Mouse (Mus musculus): ENCODE results near the gene Cdk15.
A peak's percentile ranks its signal among the peaks of the same experiment; 100 is the strongest.

Gene Cdk15

GRCm38 (mm10) chr1:59256751-59257231, at the start of gene Cdk15:
Gene Cdk15 (plus strand): TSS chr1:59256906.
- DNase-seq (ENCODE audit: low spot score) = peak; percentile 42

- no peak for DNase-seq (ENCODE audit: low spot score)
These were observed 48.4 kb upstream of the Cdk15 start for GRCm38 (mm10) chr1:59208331-59208730.

DNA sequence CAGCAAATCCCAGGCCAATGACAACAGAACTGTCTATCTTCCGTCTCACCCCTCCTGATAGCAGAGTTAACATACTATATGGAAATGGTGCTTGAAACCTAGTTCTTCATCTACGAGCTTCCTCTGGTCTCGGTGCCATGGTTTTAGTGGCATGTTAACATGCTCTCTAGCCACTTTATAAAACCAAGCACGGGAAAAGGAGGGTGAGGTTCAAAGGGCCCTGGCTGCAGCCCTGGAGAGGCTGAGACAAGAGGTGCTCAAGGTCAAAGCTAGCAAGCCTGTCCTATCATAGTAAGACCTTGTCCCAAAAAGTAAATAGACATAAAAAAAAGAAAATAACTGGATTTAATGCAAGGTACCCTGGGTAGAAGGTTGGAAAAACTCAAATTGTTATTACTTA, 45.1 kb upstream of the Cdk15 start:
- no peak for DNase-seq (ENCODE audit: low spot score)

DNA sequence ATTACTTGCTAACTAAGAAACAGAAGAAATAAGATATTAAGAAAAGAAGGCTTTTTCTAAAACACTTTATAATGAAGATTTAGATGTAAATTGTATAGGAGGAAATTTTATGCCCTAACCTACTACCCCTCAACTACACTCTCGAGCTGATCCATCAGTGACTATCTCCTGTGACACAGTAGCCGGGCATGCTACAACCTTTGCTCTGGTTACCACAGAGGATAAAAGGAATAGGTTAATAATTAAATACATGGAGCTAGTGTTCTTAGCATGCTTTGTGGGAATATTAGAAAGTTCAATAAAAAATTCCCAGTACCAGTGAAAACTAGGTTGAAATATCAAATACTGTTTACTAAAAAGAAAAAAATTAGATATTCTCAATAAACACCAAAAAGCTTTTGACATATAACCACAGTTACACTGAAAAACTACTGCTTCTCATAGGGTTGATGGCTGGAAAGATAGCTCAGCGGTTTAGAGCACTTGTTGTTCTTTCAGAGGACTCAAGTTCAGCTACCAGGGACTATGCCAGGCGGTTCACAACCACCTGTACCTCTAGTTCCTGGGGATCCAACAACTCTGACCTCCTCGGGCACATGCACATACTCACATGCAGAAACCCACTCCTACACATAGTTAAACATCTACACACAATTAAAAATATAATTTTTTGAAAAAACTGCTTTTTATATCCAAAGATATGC, 44.5 kb upstream of the Cdk15 start:
- DNase-seq (ENCODE audit: low spot score) = no peak

DNA sequence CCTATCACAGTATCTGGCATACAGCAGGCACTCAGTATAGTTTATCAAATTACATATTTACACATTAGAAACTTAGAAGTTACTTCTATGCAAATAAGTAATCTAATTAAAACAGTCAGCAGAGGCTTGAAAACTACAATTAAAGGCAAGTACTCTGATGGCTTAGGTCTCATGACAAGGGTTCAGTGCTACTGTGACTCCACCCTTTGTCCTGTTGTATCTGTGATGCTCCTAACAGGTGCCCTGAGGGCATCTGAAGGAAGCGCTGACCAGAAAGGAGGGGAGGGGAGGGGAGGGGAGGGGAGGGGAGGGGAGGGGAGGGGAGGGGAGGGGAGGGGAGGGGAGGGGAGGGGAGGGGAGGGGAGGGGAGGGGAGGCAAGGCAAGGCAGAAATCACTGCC, 43.8 kb upstream of the Cdk15 start:
- DNase-seq (ENCODE audit: low spot score) = no peak

- DNase-seq (ENCODE audit: low spot score) = no peak
These were observed 41.3 kb upstream of the Cdk15 start for GRCm38 (mm10) chr1:59215446-59215845.

DNA sequence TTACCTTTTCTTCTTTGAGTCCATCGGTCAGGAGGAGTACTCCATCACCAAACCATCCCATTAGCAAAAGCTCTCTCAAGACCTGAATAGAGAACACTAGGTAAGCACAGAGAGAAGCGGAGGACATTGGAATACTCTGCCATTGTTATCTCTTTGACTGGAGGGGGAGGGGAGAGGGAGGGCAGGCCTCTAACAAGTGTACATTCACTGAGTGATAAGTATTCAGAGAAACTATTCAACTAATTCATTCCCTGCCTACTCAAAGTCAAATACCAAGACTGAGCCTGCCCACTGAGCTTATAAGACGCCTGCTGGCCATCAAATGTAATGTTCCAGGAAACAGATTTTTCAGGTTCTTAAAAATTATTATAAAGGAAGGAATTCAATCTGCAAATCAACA, 36.3 kb upstream of the Cdk15 start:
- no peak for DNase-seq (ENCODE audit: low spot score)

DNA sequence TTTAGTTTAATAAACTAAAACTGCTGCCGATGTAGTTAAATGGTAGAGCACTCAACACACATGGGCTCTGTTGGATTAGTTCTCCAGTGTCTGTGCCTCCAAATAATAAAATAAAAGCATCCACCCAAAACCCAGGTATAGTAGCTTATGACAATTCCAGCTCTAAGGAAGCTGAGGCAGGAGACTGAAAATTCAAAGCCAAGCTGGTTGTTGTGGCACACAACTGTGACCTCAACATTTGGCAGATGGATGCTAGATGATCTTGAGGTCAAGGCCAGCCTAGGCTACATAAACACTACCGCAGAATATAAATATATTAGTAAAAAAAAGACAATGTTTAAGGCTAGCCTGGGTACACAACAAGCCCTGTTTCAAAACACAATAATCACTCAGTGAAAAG, 35.1 kb upstream of the Cdk15 start:
- no peak for DNase-seq (ENCODE audit: low spot score)

- DNase-seq (ENCODE audit: low spot score) = no peak
These were observed 34.4 kb upstream of the Cdk15 start for GRCm38 (mm10) chr1:59222101-59222825.

GRCm38 (mm10) chr1:59228552-59228951, 28.2 kb upstream of the Cdk15 start:
- no peak for DNase-seq (ENCODE audit: low spot score)

DNA sequence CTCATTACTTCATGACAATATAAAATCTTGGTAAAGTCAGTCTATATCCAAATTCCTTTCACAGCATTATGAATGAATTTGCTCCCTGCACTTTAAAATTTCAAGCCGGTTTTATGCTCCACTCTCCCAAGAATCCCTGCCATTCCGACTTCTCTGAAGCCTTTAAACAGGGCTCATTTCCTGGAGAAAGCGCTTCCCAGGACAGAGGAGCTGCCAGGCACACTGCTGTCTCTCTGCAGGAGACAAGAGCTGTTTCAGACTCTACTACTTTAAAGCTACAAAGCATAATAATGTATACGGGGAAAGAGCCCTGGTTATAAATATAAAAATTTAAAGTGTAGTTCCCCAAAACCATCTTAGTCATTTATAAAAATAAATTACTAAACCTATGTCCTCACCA, 27.5 kb upstream of the Cdk15 start:
- DNase-seq (ENCODE audit: low spot score) = no peak

DNA sequence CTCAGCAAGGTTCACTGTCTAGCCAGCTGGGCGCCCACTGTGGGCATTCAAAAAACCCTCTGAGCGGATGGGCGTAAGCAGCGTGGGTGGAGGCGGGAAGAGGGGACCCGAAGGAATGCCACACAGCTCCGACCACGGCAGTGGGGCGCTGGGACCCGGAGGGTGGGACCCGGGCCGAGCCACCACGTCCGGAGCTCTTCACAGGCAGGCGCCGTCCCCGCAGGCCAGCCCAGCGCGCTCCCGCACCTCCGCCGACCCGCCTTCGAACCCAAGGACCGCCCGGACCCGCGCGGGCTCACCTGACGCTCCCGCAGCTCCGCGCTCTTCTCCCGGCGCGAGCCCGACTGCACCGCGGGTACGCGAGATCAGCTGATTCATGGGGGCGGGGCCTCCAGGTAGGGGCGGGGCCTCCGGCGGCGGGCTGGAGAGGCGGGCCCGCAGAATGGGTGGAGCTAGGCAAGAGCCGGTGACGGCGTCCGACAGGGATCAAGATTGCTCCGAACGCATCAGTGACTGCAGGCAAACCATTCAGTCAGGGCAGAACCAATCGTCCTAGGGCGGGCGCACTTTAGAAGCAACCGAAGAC, 19.8 kb upstream of the Cdk15 start, which contains the start of gene Als2:
Gene Als2, minus strand, starts transcription at position 376 of the 586 bp plus-strand sequence.
- DNase-seq (ENCODE audit: low spot score) = peak; percentile 99

DNA sequence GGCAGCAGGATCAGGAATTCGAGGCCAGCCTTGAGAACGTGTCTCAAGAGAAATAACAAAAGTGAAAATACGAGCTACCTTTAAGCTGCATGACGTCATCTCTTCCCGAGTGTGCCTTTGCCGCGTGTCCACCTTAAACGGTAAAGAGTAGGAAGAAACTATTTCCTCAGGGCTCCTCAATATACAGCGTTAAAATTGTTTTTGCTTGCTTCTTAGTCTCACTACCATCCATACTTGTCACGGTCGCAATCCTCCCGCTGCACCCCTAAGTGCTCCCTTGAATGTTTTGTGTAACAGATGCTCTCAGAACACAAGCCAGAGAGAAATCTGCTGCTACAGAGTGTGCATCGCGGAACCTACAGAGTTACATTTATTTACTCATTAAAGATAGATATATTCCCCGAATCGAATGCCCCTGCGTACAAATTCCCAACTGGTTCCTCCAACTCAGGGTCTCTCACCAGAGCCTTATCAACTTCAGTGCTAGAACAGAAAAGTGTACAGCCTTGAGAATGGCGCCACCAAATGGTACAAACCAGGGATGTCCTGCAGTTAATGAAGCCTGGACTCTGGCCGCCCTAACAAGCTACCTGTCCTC, 19.0 kb upstream of the Cdk15 start:
- peak; percentile 63 for DNase-seq (ENCODE audit: low spot score)

DNA sequence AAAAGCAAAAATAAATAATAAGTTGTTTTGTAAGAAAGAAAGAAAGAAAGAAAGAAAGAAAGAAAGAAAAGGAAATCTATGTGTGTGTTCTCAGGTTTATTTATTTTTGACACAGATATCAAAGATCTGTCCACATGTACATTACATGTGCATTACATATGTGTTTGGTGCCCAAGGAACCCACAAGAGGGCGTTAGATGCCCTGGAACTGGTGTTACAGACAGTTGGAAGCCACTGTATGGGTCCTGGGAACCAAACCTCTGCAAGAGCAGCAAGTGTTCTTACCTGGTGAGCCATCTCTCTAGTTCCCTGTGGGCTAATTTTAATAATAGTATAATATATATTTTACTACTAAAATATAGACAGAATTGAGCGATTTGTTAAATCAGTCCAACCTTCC, 12.9 kb upstream of the Cdk15 start:
- DNase-seq (ENCODE audit: low spot score) = no peak

GRCm38 (mm10) chr1:59247602-59248001, 9.1 kb upstream of the Cdk15 start:
- peak; percentile 75 for DNase-seq (ENCODE audit: low spot score)

DNA sequence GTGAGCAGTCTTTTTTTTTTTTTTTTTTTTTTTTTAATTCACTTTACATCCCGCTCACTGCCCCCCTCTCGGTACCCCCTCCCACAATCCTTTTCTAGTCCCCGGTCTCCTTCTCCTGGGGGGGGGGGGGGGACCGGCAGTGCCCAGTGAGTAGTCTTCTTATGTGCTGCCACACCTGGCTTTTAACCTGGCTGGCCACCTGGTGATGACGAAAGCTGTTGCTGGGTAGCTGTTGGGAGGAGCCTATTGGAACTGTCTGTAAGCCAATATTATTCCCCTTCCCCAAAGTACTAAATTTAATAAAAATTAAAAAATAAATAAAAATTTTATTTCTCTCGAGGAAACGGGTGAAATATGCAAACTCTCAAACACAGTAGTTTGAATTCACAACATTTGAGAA, 3.9 kb upstream of the Cdk15 start:
- DNase-seq (ENCODE audit: low spot score) = no peak

- no peak for DNase-seq (ENCODE audit: low spot score)
These were observed 3.3 kb upstream of the Cdk15 start for GRCm38 (mm10) chr1:59253301-59253909.

GRCm38 (mm10) chr1:59257736-59258135, 1.0 kb downstream of the Cdk15 start:
- no peak for DNase-seq (ENCODE audit: low spot score)

DNA sequence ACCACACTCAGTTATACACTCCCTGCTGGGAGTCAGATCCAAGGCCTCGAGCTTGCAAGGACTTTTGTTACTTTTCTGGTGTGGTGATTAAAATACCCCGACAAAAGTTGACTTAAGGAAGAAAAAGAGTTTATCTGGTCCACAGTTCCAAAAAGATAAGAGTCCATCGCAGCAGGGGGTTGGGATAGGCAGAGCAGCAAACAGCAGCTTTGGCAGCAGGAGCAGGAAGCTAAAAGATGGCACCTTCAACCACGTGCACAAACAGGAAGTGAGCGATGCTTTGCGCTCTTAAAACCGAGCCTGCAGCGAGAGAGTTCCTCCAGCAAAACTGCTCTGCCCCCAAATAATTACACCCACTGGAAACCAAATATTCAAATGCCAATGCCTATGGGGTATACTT, 12.2 kb downstream of the Cdk15 start:
- DNase-seq (ENCODE audit: low spot score) = no peak

GRCm38 (mm10) chr1:59269466-59269865, 12.8 kb downstream of the Cdk15 start:
- DNase-seq (ENCODE audit: low spot score) = no peak

DNA sequence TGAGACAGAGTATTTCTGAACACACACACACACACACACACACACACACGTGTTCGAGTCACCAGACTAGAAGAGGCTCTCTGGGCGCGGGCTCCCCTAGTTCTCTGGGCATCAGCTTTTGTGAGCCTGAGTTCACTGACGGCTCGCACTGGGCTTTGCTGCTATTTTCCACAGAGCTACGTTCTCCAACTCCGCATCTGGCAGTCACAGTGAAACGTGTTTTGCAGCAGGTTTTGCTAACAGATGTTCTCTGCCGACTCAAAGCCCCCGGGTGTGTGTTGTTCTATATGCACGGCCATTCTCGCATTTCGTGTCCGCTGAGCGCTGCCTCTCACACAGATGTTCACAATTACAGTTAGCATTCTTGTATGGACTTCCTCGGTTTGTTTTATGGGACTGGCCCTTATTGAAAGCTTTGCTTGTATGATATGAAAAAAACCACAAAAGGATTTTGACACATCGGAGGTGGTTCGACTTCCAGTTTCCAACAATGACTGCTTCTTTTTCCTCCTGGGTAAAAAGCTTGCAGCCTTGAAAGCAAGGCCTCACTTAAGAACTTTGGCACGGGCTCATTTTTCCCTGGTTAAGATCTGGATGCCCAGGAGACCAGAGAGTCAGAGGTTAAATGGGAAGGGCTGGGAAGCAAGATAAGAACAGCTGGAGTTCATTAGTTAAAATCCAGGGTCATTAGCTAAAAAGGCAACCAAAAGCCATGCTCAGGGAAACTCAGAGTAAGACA, 13.4 kb downstream of the Cdk15 start:
- peak; percentile 47 for DNase-seq (ENCODE audit: low spot score)

DNA sequence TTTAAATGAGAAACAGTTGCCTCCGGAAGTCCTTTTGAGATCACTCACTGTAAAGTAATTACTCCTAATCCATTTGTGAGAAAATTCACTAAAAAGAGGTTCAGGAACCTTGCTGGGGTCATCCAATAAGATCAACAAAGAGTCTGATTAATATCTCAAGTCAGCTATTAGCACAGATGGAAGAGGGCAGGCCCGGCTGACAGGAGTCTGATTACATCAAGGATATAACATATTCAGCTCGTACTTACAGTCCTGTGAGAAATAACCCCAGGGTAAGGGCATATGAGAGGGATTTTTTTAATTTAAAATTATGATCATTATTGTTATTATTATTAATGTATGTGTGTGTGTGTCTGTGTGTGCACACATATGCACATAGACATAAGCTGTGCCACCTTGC, 15.5 kb downstream of the Cdk15 start:
- no peak for DNase-seq (ENCODE audit: low spot score)

Measured in testis, postnatal 10 days (tissue).